Mouse (Mus musculus) liver, postnatal 0 days (tissue): ENCODE measurements around the gene Marc1.

Experiments
- CTCF ChIP-seq: sonication (generic); IDR thresholded peaks from 2 replicates; pipeline ENCODE4 v1.5.1; 2016; ENCODE audit warnings: antibody characterized with exemption, low read depth
- EP300 ChIP-seq: IDR thresholded peaks from 2 replicates; pipeline ENCODE4 v1.6.1; 2016; ENCODE audit warnings: antibody characterized with exemption, low read depth, mild to moderate bottlenecking

GRCm38 (mm10) chr1:184853922-184854321 lies 42.8 kb upstream of the Marc1 start:
- no peak for TF ChIP-seq CTCF
- TF ChIP-seq EP300 = no peak
